Mouse (Mus musculus) stomach, postnatal 0 days (tissue): ENCODE measurements around the gene Sox5.

Experiments used
- CTCF ChIP-seq: IDR thresholded peaks from 2 replicates; pipeline ENCODE4 v1.5.1; 2016; ENCODE audit warnings: antibody characterized with exemption, low read depth, mild to moderate bottlenecking, moderate library complexity
- EP300 ChIP-seq: optimal IDR thresholded peaks from 2 replicates; pipeline ENCODE3; 2016; ENCODE audit warnings: antibody characterized with exemption

DNA sequence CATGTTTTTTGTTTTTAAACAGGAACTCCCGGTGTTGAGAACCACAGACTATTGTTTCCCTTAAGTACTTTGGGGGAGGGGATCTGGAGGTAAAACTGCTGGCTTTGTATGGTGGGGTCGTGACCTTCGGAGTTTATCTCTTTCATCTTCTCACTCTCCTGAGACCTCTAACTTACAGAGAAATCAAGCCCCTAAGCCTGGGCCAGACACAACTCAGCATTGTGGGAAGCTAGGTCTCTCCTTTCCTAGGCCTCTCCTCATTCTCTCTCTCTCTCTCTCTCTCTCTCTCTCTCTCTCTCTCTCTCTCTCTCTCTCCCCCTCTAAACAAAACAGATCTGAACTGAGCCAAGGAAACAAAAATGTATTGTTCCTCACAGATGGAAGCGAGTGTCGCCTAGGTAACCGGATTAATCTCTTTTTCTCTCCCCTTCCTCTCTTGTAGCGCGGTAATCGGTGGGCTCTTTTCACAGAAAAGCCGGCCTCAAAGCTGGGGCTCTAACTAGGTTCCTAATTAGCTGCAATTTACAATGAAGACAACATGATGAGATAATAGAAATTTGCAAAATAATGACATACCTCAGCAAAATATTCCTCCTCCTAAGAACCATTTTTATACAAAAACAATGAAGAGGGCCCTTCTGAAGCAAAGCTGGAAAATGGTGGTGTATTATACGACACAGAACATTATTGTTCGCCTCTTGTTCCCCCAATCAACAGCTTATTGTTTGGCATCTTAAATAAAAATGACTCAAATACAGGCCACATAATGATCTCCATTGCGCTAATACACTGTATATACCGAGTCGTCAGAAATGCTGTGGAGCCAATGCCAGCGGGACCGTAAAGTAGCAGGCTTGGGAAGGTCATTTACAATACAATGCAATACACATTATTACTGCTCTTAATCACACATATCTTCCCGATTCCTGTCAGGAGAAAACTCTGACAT, 530.3 kb downstream of the Sox5 start:
- TF ChIP-seq EP300 (no peak), CTCF (no peak)
